Mouse (Mus musculus) hindbrain, embryonic 15.5 days (tissue): ENCODE measurements at regions not wholly inside any gene's neighbourhood (a gene's known extent, or its start where the extent isn't known, plus 50 kb on each side); places are given as distances from the start of the nearest gene placed in this dataset.
"Not testable (repeated sequence)": the region's sequence is repeated elsewhere in the genome, so short reads cannot be mapped to it uniquely, and the experiment has no call there.

Experiments used
- ATAC-seq: fragments of 200-750 bp; cut with Nextera tagmentation; 2 replicates; pipeline ENCODE4 v1.8.0; 2017; ENCODE audit warnings: low read depth, moderate number of reproducible peaks, moderate TSS enrichment; ENCODE audit not compliant: low FRiP score
- H3K27ac ChIP-seq: fragments of 300-500 bp; sonication (generic); replicated peaks from 2 replicates; pipeline ENCODE4 v1.5.1; 2015; ENCODE audit warnings: mild to moderate bottlenecking, inconsistent platforms
- H3K27me3 ChIP-seq: fragments of 300-500 bp; sonication (generic); 2 replicates; pipeline ENCODE4 v1.6.1; 2015; ENCODE audit warnings: control low read depth, inconsistent platforms
- H3K36me3 ChIP-seq: fragments of 300-500 bp; sonication (generic); 2 replicates; pipeline ENCODE4 v1.6.1; 2015; ENCODE audit warnings: control low read depth, inconsistent platforms
- H3K4me1 ChIP-seq: fragments of 300-500 bp; sonication (generic); replicated peaks from 2 replicates; pipeline ENCODE4 v1.6.1; 2015; ENCODE audit warnings: control low read depth, inconsistent platforms
- H3K4me2 ChIP-seq: fragments of 300-500 bp; sonication (generic); 2 replicates; pipeline ENCODE4 v1.6.1; 2015; ENCODE audit warnings: moderate library complexity, mild to moderate bottlenecking, inconsistent platforms
- H3K4me3 ChIP-seq: fragments of 300-500 bp; sonication (generic); 2 replicates; pipeline ENCODE4 v1.5.1; 2015; ENCODE audit warnings: mild to moderate bottlenecking, inconsistent platforms
- H3K9ac ChIP-seq: fragments of 300-500 bp; sonication (generic); 2 replicates; pipeline ENCODE4 v1.6.1; 2015; ENCODE audit warnings: inconsistent platforms
- H3K9me3 ChIP-seq: fragments of 300-500 bp; sonication (generic); 2 replicates; pipeline ENCODE4 v1.6.1; 2016; ENCODE audit warnings: control low read depth, inconsistent platforms
- WGBS: fragments of 180-500 bp; shearing (Covaris S2); methylation state at CpG from one replicate; pipeline ENCODE4 v1.1.7; 2015; 5-methylcytosine and 5-hydroxymethylcytosine counted together

GRCm38 (mm10) chr6:22789731-22790130 is 85.6 kb upstream of the Ptprz1 start:
- not testable (repeated sequence) for H3K4me3 ChIP-seq, H3K9ac ChIP-seq, H3K27ac ChIP-seq, H3K9me3 ChIP-seq, H3K4me2 ChIP-seq, H3K27me3 ChIP-seq, ATAC-seq, H3K36me3 ChIP-seq, H3K4me1 ChIP-seq
- WGBS, result 90% methylated on average over 4 of the region's 4 CpGs

GRCm38 (mm10) chr6:22791801-22792200 is 83.5 kb upstream of the Ptprz1 start:
- ATAC-seq, result no peak
- 95% methylated on average over 4 of the region's 4 CpGs for WGBS
- H3K27ac ChIP-seq, result no peak overlapping the region
- H3K9me3 ChIP-seq, result no peaks in the 10 kb centered on the region
- no peak overlapping the region for H3K9ac ChIP-seq
- no peaks in the 10 kb centered on the region for H3K27me3 ChIP-seq
- H3K4me3 ChIP-seq, result no peak overlapping the region
- peaks cover 14% of the 10 kb centered on the region for H3K4me1 ChIP-seq
- no peaks in the 10 kb centered on the region for H3K36me3 ChIP-seq
- no peak overlapping the region for H3K4me2 ChIP-seq

- H3K4me1 ChIP-seq, result peaks cover 14% of the 10 kb centered on the region
- no peak overlapping the region for H3K4me2 ChIP-seq
- H3K27me3 ChIP-seq, result no peaks in the 10 kb centered on the region
- no peak overlapping the region for H3K4me3 ChIP-seq
- ATAC-seq, result no peak
- H3K27ac ChIP-seq, result no peak overlapping the region
- 85% methylated on average over 3 of the region's 3 CpGs for WGBS
- H3K36me3 ChIP-seq, result no peaks in the 10 kb centered on the region
- no peaks in the 10 kb centered on the region for H3K9me3 ChIP-seq
- no peak overlapping the region for H3K9ac ChIP-seq
Observed at GRCm38 (mm10) chr6:22792601-22793000, 82.7 kb upstream of the Ptprz1 start.

- peak overlapping the region; percentile 80 for H3K27ac ChIP-seq
- H3K9me3 ChIP-seq, result no peaks in the 10 kb centered on the region
- no peaks in the 10 kb centered on the region for H3K36me3 ChIP-seq
- H3K4me2 ChIP-seq, result peak overlapping the region; percentile 46
- H3K9ac ChIP-seq, result peak overlapping the region; percentile 6; the same call in 1 of the 2 replicates
- WGBS, result 8% methylated on average over 12 of the region's 12 CpGs
- H3K4me3 ChIP-seq, result 0 out of 2 replicates have a peak overlapping the region, but pooled peaks have one; percentile 1
- peaks cover 14% of the 10 kb centered on the region for H3K4me1 ChIP-seq
- peak; percentile 90 for ATAC-seq
- H3K27me3 ChIP-seq, result no peaks in the 10 kb centered on the region
Observed at GRCm38 (mm10) chr6:22794071-22794721, 81.1 kb upstream of the Ptprz1 start.

GRCm38 (mm10) chr6:22794755-22795154 is 80.5 kb upstream of the Ptprz1 start:
- Histone ChIP-seq H3K9ac (0 out of 2 replicates have a peak overlapping the region, but pooled peaks have one; percentile 6), H3K27ac (peak overlapping the region; percentile 80), H3K9me3 (no peaks in the 10 kb centered on the region), H3K4me3 (no peak overlapping the region), H3K4me2 (peak overlapping the region; percentile 46), H3K36me3 (no peaks in the 10 kb centered on the region), H3K4me1 (peaks cover 14% of the 10 kb centered on the region), H3K27me3 (no peaks in the 10 kb centered on the region)
- 18% methylated on average over 3 of the region's 3 CpGs for WGBS
- ATAC-seq, result no peak

GRCm38 (mm10) chr6:22795291-22795860 is 79.9 kb upstream of the Ptprz1 start:
- peak; percentile 54; the same call in 1 of the 2 replicates for ATAC-seq
- no peak overlapping the region for H3K4me2 ChIP-seq

GRCm38 (mm10) chr6:22801908-22802307 is 73.4 kb upstream of the Ptprz1 start:
- no peak for ATAC-seq
- Histone ChIP-seq H3K4me2 (no peak overlapping the region), H3K9me3 (no peaks in the 10 kb centered on the region), H3K27ac (no peak overlapping the region), H3K27me3 (no peaks in the 10 kb centered on the region), H3K4me3 (no peak overlapping the region), H3K4me1 (no peaks in the 10 kb centered on the region), H3K9ac (no peak overlapping the region), H3K36me3 (no peaks in the 10 kb centered on the region)
- WGBS, result 70% methylated on average over 3 of the region's 3 CpGs

More at GRCm38 (mm10) chr6:22795291-22795860, 79.9 kb upstream of the Ptprz1 start:
- 22% methylated on average over 6 of the region's 6 CpGs for WGBS
- Histone ChIP-seq H3K9ac (no peak overlapping the region), H3K27ac (peak overlapping the region; percentile 80), H3K36me3 (no peaks in the 10 kb centered on the region), H3K4me3 (no peak overlapping the region), H3K27me3 (no peaks in the 10 kb centered on the region), H3K9me3 (no peaks in the 10 kb centered on the region), H3K4me1 (peaks cover 14% of the 10 kb centered on the region)

GRCm38 (mm10) chr6:22802399-22803092 is 72.8 kb upstream of the Ptprz1 start:
- peak; percentile 68; the same call in 1 of the 2 replicates for ATAC-seq
- 57% methylated on average over 12 of the region's 12 CpGs for WGBS
- no peaks in the 10 kb centered on the region for H3K9me3 ChIP-seq

GRCm38 (mm10) chr6:22803886-22804285 is 71.4 kb upstream of the Ptprz1 start:
- no peak for ATAC-seq
- 80% methylated on average over 4 of the region's 4 CpGs for WGBS
- no peaks in the 10 kb centered on the region for H3K36me3 ChIP-seq
- no peak overlapping the region for H3K4me3 ChIP-seq
- no peak overlapping the region for H3K4me2 ChIP-seq
- no peak overlapping the region for H3K9ac ChIP-seq
- H3K27me3 ChIP-seq, result no peaks in the 10 kb centered on the region
- no peaks in the 10 kb centered on the region for H3K9me3 ChIP-seq
- H3K27ac ChIP-seq, result no peak overlapping the region
- H3K4me1 ChIP-seq, result no peaks in the 10 kb centered on the region

More at GRCm38 (mm10) chr6:22802399-22803092, 72.8 kb upstream of the Ptprz1 start:
- no peak overlapping the region for H3K27ac ChIP-seq
- no peak overlapping the region for H3K4me3 ChIP-seq
- H3K4me1 ChIP-seq, result no peaks in the 10 kb centered on the region
- H3K9ac ChIP-seq, result no peak overlapping the region
- no peak overlapping the region for H3K4me2 ChIP-seq
- H3K27me3 ChIP-seq, result no peaks in the 10 kb centered on the region
- no peaks in the 10 kb centered on the region for H3K36me3 ChIP-seq

GRCm38 (mm10) chr6:22825086-22825768 is 50.1 kb upstream of the Ptprz1 start:
- ATAC-seq, result no peak
- WGBS, result 91% methylated on average over 1 of the region's 1 CpGs

More at GRCm38 (mm10) chr6:22825086-22825768, 50.1 kb upstream of the Ptprz1 start:
- no peaks in the 10 kb centered on the region for H3K27me3 ChIP-seq
- H3K9me3 ChIP-seq, result no peaks in the 10 kb centered on the region
- H3K4me2 ChIP-seq, result no peak overlapping the region
- H3K27ac ChIP-seq, result no peak overlapping the region
- H3K9ac ChIP-seq, result no peak overlapping the region
- H3K36me3 ChIP-seq, result no peaks in the 10 kb centered on the region
- no peaks in the 10 kb centered on the region for H3K4me1 ChIP-seq
- no peak overlapping the region for H3K4me3 ChIP-seq
